Mouse (Mus musculus): Measurements from ENCODE around the gene Cryga. TPM values are rescaled to one million over a fixed set of nuclear protein-coding genes. Genes with fewer than 3 reads are reported as not detected.

The Cryga gene
- polyA plus RNA-seq (2014; fragmentation: Nextera tagmentation; extraction: Ambion mirVana): not detected in 2 replicates

DNA sequence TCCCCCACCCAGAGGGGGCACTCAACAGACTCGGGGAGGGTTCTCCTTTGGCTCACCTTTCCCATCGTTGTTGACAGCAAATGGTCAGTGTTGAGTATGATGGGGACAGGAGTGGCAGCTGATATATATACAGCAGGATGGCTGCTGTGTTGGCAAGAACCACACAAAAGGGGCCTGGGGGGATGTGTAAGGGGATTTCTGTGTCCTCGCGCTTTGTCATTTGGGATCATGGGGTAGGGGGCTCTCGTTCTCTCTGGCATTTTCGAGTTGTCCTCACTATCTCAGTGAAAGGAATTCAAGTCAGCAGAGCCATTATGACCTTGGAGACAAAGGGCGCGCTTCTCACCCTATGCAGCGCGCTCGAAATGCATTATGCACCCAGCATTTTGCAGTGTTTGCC, at the start of gene Cryga:
Cryga (minus strand) TSS at position 101 of the 400 bp plus-strand sequence.
- DNase-seq (ENCODE audit: low spot score) (no peak), ATAC-seq (replicated peaks; ENCODE audit: low FRiP score) (no peak)
- Histone ChIP-seq H3K9ac (ENCODE audit: low read depth, low read length) (no peak within 1 kb of the TSS), H3K4me3 (ENCODE audit: low read depth, low read length) (no peak within 1 kb of the TSS), H3K36me3 (ENCODE audit: control insufficient read depth, insufficient read depth, low read length) (no peaks in the 10 kb centered on the region), H3K4me2 (no peak within 1 kb of the TSS), H3K27me3 (replicated peaks; ENCODE audit: control insufficient read depth, insufficient read depth, low read length) (no peaks in the 10 kb centered on the region), H3K9me3 (ENCODE audit: control insufficient read depth, low read length) (no peaks in the 10 kb centered on the region), H3K4me1 (replicated peaks; ENCODE audit: control insufficient read depth, insufficient read depth, low read length) (no peaks in the 10 kb centered on the region), H3K27ac (ENCODE audit: low read depth, low read length) (no peak within 1 kb of the TSS)
- 79% methylated on average over 11 of the region's 11 CpGs for WGBS

DNA sequence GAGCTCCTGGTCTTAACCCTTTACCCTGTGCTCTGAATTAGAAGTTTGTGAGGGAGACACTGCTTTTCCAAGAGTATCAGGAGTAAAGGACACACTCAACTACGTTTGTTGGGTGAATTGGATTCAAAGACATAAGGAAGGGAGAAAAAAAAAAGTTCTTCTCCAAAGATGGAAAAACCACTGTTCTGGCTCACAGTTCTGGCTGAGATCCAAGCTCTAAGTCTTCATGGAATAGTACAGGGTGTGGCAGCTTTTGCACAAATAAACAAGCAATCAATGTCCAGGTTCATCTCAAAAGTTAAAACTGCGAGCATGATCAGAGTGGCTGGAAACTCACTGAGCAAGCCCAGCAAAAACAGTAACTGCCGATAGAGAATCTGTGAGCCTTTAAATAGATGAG, 44.8 kb upstream of the Cryga start:
- Histone ChIP-seq H3K36me3 (ENCODE audit: control insufficient read depth, insufficient read depth, low read length) (no peaks in the 10 kb centered on the region), H3K9me3 (ENCODE audit: control insufficient read depth, low read length) (no peaks in the 10 kb centered on the region), H3K4me1 (replicated peaks; ENCODE audit: control insufficient read depth, insufficient read depth, low read length) (no peaks in the 10 kb centered on the region), H3K27ac (ENCODE audit: low read depth, low read length) (no peak overlapping the region), H3K4me3 (ENCODE audit: low read depth, low read length) (no peak overlapping the region), H3K4me2 (no peak overlapping the region), H3K9ac (ENCODE audit: low read depth, low read length) (no peak overlapping the region), H3K27me3 (replicated peaks; ENCODE audit: control insufficient read depth, insufficient read depth, low read length) (no peaks in the 10 kb centered on the region)
- DNase-seq (ENCODE audit: low spot score) (no peak), ATAC-seq (replicated peaks; ENCODE audit: low FRiP score) (no peak)
- 74% methylated on average over 3 of the region's 3 CpGs for WGBS

DNA sequence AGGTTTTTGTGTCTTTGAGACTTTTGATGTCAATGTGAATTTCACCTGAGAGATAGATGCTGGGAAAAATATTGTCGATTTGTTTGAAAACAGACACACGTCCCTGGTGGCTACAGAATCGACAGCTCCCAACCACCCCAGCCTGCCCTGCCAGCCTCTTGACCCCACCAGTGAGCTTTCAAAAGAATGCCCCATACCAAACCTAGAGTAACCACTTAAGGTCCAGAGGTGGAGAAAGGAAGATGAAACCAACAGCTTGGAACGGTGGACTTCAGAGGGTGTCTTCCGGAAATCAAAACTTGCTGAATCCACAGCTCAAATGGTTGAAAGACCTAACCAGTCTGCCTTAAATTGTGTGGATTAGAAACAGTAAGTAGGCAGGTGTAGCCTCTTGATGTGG, 44.2 kb upstream of the Cryga start:
- H3K36me3 ChIP-seq (ENCODE audit: control insufficient read depth, insufficient read depth, low read length): no peaks in the 10 kb centered on the region
- ATAC-seq (replicated peaks; ENCODE audit: low FRiP score) (no peak), DNase-seq (ENCODE audit: low spot score) (no peak)
- no peaks in the 10 kb centered on the region for H3K27me3 ChIP-seq (replicated peaks; ENCODE audit: control insufficient read depth, insufficient read depth, low read length)
- H3K27ac ChIP-seq (ENCODE audit: low read depth, low read length): no peak overlapping the region
- H3K4me3 ChIP-seq (ENCODE audit: low read depth, low read length): no peak overlapping the region
- no peak overlapping the region for H3K4me2 ChIP-seq
- WGBS: 93% methylated on average over 5 of the region's 5 CpGs
- no peaks in the 10 kb centered on the region for H3K9me3 ChIP-seq (ENCODE audit: control insufficient read depth, low read length)
- no peaks in the 10 kb centered on the region for H3K4me1 ChIP-seq (replicated peaks; ENCODE audit: control insufficient read depth, insufficient read depth, low read length)
- H3K9ac ChIP-seq (ENCODE audit: low read depth, low read length): no peak overlapping the region

DNA sequence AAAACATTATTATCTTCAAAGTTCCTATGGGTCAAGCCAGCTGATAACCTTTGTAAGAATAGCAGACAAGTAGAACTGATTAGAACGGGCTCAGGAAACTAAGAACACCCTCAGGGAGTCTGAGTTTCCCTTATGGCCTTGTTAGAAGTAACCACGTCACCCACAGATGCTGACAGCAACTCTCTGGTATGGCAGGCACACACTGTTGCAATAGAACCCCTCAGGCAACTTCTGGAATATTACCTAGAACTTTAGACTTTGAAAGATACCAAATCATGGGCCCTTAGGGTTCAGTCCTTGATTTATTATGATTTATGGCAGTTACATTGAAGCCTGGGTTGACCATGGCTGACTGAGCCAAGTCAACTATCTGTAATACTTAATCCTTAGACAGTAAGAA, 43.4 kb upstream of the Cryga start:
- Histone ChIP-seq H3K4me3 (ENCODE audit: low read depth, low read length) (no peak overlapping the region), H3K4me2 (no peak overlapping the region), H3K36me3 (ENCODE audit: control insufficient read depth, insufficient read depth, low read length) (no peaks in the 10 kb centered on the region), H3K9ac (ENCODE audit: low read depth, low read length) (no peak overlapping the region), H3K4me1 (replicated peaks; ENCODE audit: control insufficient read depth, insufficient read depth, low read length) (no peaks in the 10 kb centered on the region), H3K27ac (ENCODE audit: low read depth, low read length) (no peak overlapping the region), H3K27me3 (replicated peaks; ENCODE audit: control insufficient read depth, insufficient read depth, low read length) (no peaks in the 10 kb centered on the region), H3K9me3 (ENCODE audit: control insufficient read depth, low read length) (no peaks in the 10 kb centered on the region)
- no peak for ATAC-seq (replicated peaks; ENCODE audit: low FRiP score)
- WGBS: 37% methylated on average over 2 of the region's 2 CpGs
- DNase-seq (ENCODE audit: low spot score): no peak

DNA sequence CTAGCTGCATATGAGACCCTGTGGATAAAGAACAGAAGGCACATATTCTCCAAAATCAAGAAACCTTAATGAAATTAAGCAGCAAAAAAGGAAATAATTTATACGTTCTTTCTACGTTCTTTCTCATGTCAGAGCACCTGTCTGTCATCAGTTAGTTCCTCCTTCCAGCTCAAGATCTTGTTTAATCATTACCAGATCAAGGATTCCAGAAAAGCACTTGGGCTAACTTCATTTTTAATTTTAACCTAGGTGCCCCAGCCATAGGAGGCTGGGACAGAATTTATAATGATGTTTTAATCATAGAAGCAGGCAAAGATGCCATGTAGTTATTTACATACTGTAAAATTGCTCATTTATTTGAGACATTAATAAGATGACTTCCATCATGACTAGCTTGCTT, 41.6 kb upstream of the Cryga start:
- no peak for ATAC-seq (replicated peaks; ENCODE audit: low FRiP score)
- WGBS: 85% methylated on average over 2 of the region's 2 CpGs
- H3K9me3 ChIP-seq (ENCODE audit: control insufficient read depth, low read length): no peaks in the 10 kb centered on the region
- H3K9ac ChIP-seq (ENCODE audit: low read depth, low read length): no peak overlapping the region
- no peaks in the 10 kb centered on the region for H3K4me1 ChIP-seq (replicated peaks; ENCODE audit: control insufficient read depth, insufficient read depth, low read length)
- no peak overlapping the region for H3K4me2 ChIP-seq
- H3K27me3 ChIP-seq (replicated peaks; ENCODE audit: control insufficient read depth, insufficient read depth, low read length): no peaks in the 10 kb centered on the region
- no peak overlapping the region for H3K4me3 ChIP-seq (ENCODE audit: low read depth, low read length)
- H3K36me3 ChIP-seq (ENCODE audit: control insufficient read depth, insufficient read depth, low read length): no peaks in the 10 kb centered on the region
- no peak for DNase-seq (ENCODE audit: low spot score)
- no peak overlapping the region for H3K27ac ChIP-seq (ENCODE audit: low read depth, low read length)

DNA sequence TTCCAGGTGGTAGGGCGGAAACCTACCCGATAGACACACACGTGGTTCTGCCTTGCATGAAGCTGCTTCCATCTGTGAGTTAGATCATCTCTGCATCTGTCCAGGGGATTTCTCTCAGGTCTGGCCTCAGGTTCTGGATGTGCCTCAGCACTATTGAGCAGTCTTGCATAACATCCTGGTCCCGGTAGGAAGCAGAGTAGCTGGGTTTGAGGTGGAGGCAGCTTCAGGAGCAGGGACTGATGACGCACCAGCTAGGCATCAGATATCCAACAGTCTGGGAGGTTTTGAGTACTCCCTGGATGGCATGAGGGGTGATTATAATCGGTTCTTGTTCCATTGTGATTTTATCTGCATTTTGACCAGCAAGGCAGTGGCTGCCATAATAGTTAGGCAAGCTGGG, 34.4 kb upstream of the Cryga start:
- 80% methylated on average over 6 of the region's 6 CpGs for WGBS
- no peak overlapping the region for H3K27ac ChIP-seq (ENCODE audit: low read depth, low read length)
- H3K9me3 ChIP-seq (ENCODE audit: control insufficient read depth, low read length): no peaks in the 10 kb centered on the region
- H3K27me3 ChIP-seq (replicated peaks; ENCODE audit: control insufficient read depth, insufficient read depth, low read length): no peaks in the 10 kb centered on the region
- H3K4me2 ChIP-seq: no peak overlapping the region
- H3K36me3 ChIP-seq (ENCODE audit: control insufficient read depth, insufficient read depth, low read length): no peaks in the 10 kb centered on the region
- H3K4me3 ChIP-seq (ENCODE audit: low read depth, low read length): no peak overlapping the region
- ATAC-seq (replicated peaks; ENCODE audit: low FRiP score): no peak
- H3K4me1 ChIP-seq (replicated peaks; ENCODE audit: control insufficient read depth, insufficient read depth, low read length): no peaks in the 10 kb centered on the region
- DNase-seq (ENCODE audit: low spot score): no peak
- no peak overlapping the region for H3K9ac ChIP-seq (ENCODE audit: low read depth, low read length)

DNA sequence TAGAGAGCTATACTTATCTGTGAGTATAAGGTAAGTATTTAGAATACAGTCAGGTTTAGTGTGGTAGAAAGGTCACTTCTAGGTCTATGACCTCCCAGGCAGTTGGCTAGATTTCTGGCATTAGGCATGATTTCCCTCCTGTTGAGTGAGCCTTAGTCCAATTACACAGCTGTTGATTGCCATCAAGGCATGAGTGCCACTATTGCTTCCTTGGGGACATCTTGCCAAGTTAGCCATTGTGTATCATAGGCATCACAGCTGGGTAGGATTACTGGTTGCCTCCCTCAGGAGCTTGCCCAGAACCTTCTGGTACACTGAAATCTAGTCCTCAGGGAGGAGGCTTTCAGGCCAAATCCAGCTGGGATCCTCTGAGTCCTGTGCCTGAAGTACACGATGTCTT, 29.7 kb upstream of the Cryga start:
- WGBS: 70% methylated on average over 1 of the region's 1 CpGs
- no peak overlapping the region for H3K4me3 ChIP-seq (ENCODE audit: low read depth, low read length)
- H3K4me2 ChIP-seq: no peak overlapping the region
- no peak overlapping the region for H3K9ac ChIP-seq (ENCODE audit: low read depth, low read length)
- H3K27me3 ChIP-seq (replicated peaks; ENCODE audit: control insufficient read depth, insufficient read depth, low read length): no peaks in the 10 kb centered on the region
- H3K27ac ChIP-seq (ENCODE audit: low read depth, low read length): no peak overlapping the region
- ATAC-seq (replicated peaks; ENCODE audit: low FRiP score): no peak
- DNase-seq (ENCODE audit: low spot score): no peak
- H3K36me3 ChIP-seq (ENCODE audit: control insufficient read depth, insufficient read depth, low read length): no peaks in the 10 kb centered on the region
- H3K9me3 ChIP-seq (ENCODE audit: control insufficient read depth, low read length): peaks cover 3% of the 10 kb centered on the region; the same call in 1 of the 2 replicates
- no peaks in the 10 kb centered on the region for H3K4me1 ChIP-seq (replicated peaks; ENCODE audit: control insufficient read depth, insufficient read depth, low read length)

DNA sequence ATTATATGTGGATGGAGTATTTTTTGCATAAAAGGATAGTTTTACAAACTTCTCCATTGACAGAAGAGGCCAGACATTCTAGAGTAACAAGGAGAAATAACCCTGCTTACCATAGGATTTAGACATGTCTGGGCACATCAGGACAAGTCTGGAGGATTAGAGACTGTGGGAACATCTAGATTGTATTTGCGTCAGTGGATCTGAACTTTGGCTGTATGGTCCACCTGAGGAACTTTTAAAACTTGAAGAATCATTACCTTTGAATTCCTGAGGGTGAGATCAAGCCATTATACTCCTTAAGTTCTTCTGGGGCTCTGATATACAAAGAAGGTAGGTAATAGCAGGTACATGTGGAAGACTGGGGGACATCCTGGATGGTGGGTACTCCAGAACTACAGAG, 28.5 kb upstream of the Cryga start:
- 69% methylated on average over 1 of the region's 1 CpGs for WGBS
- no peak for DNase-seq (ENCODE audit: low spot score)

DNA sequence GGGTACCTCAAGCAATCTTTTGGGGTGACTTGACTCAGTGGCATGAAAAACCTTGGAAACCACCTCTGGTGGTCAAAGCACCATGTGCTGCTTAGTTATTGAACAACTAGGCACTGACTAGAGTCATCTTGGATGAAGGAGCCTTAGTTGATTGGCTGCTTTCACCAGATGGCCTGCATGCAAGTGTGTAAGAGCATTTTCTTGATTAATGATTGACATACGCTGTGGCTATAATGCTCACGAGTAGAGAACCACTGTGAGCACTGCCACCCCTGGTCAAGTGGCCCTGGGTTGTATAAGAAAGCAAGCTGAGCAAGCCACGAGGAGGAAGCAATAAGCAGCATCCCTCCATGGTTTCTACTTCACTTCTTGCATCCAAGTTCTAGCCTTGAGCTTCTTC, 27.1 kb upstream of the Cryga start:
- Histone ChIP-seq H3K27me3 (replicated peaks; ENCODE audit: control insufficient read depth, insufficient read depth, low read length) (no peaks in the 10 kb centered on the region), H3K4me1 (replicated peaks; ENCODE audit: control insufficient read depth, insufficient read depth, low read length) (no peaks in the 10 kb centered on the region), H3K9me3 (ENCODE audit: control insufficient read depth, low read length) (peaks cover 3% of the 10 kb centered on the region; the same call in 1 of the 2 replicates), H3K4me2 (no peak overlapping the region), H3K27ac (ENCODE audit: low read depth, low read length) (no peak overlapping the region), H3K4me3 (ENCODE audit: low read depth, low read length) (no peak overlapping the region), H3K36me3 (ENCODE audit: control insufficient read depth, insufficient read depth, low read length) (no peaks in the 10 kb centered on the region), H3K9ac (ENCODE audit: low read depth, low read length) (no peak overlapping the region)
- DNase-seq (ENCODE audit: low spot score) (no peak), ATAC-seq (replicated peaks; ENCODE audit: low FRiP score) (no peak; the same call in 1 of the 2 replicates)
- WGBS: 69% methylated on average over 3 of the region's 3 CpGs

More for the DNA sequence above, 28.5 kb upstream of the Cryga start:
- Histone ChIP-seq H3K36me3 (ENCODE audit: control insufficient read depth, insufficient read depth, low read length) (no peaks in the 10 kb centered on the region), H3K4me3 (ENCODE audit: low read depth, low read length) (no peak overlapping the region), H3K9ac (ENCODE audit: low read depth, low read length) (no peak overlapping the region), H3K9me3 (ENCODE audit: control insufficient read depth, low read length) (peaks cover 3% of the 10 kb centered on the region; the same call in 1 of the 2 replicates), H3K27ac (ENCODE audit: low read depth, low read length) (no peak overlapping the region), H3K4me1 (replicated peaks; ENCODE audit: control insufficient read depth, insufficient read depth, low read length) (no peaks in the 10 kb centered on the region), H3K27me3 (replicated peaks; ENCODE audit: control insufficient read depth, insufficient read depth, low read length) (no peaks in the 10 kb centered on the region), H3K4me2 (no peak overlapping the region)
- no peak for ATAC-seq (replicated peaks; ENCODE audit: low FRiP score)
